ENCODE assay signal across 18 mouse cellular contexts in genomic region chr10:86824093-86824492, GRCm38 (mm10). TPM values are rescaled to one million over a fixed set of nuclear protein-coding genes. Genes with fewer than 3 reads are reported as not detected.
DNase-seq lines count a peak whose midpoint lies in the region; ATAC-seq and TF ChIP-seq lines count a peak whose summit lies in the region.
"Had no signal": no experiment of that assay in that cellular context is flagged by ENCODE, and none has a peak within 500 bp of the region (broad histone marks: within the 10 kb centered on the region; RNA-seq: fewer than 3 reads in every experiment).

No protein-coding gene starts in this region.

- no peaks in the 10 kb centered on the region for H3K27me3 ChIP-seq in heart, adult 2 months (ENCODE audit: control insufficient read depth, insufficient read depth, low read length)
- no peaks in the 10 kb centered on the region for H3K27me3 ChIP-seq in heart, embryonic 10.5 days (ENCODE audit: insufficient read depth, poor library complexity, severe bottlenecking)
- H3K27me3 ChIP-seq in lung, embryonic 14.5 days (ENCODE audit: insufficient read depth, low read length) = no peaks in the 10 kb centered on the region
- no peaks in the 10 kb centered on the region for H3K27me3 ChIP-seq in ES-Bruce4 (ENCODE audit: control insufficient read depth, insufficient read depth, low read length, poor library complexity, severe bottlenecking)
- H3K27me3 ChIP-seq: liver, embryonic 12.5 days had no signal

- H3K79me2 ChIP-seq in heart, adult 2 months (replicated peaks; ENCODE audit: control insufficient read depth, insufficient read depth, low read length) = no peaks in the 10 kb centered on the region

- 90% methylated on average over 6 of the region's 6 CpGs for WGBS in heart, adult 2 months
- 85% methylated on average over 6 of the region's 6 CpGs for WGBS in heart, embryonic 10.5 days
- 80% methylated on average over 6 of the region's 6 CpGs for WGBS in lung, embryonic 14.5 days

- TF ChIP-seq CTCF in heart, adult 2 months (IDR thresholded peaks at IDR 0.05) = peak; percentile 50
- TF ChIP-seq CTCF in lung, embryonic 14.5 days (IDR thresholded peaks at IDR 0.05; ENCODE audit: low read depth) = peak; percentile 3; the same call in 1 of the 2 replicates
- peak; percentile 22 for TF ChIP-seq CTCF in ES-Bruce4 (IDR thresholded peaks at IDR 0.05; ENCODE audit: low read depth, low read length)

- H3K4me3 ChIP-seq in heart, adult 2 months = no peak overlapping the region
- no peak overlapping the region for H3K4me3 ChIP-seq in heart, embryonic 10.5 days
- H3K4me3 ChIP-seq in lung, embryonic 14.5 days (ENCODE audit: low read depth, low read length) = no peak overlapping the region
- no peak overlapping the region for H3K4me3 ChIP-seq in ES-Bruce4 (ENCODE audit: low read depth, low read length)
- H3K4me3 ChIP-seq: liver, embryonic 12.5 days; midbrain, embryonic 10.5 days had no signal

- ATAC-seq in lung, embryonic 14.5 days (ENCODE audit: insufficient read depth) = no peak
- ATAC-seq: forebrain, postnatal 0 days; liver, embryonic 12.5 days had no signal

- no peak overlapping the region for H3K27ac ChIP-seq in heart, adult 2 months
- no peak overlapping the region for H3K27ac ChIP-seq in heart, embryonic 10.5 days
- H3K27ac ChIP-seq in lung, embryonic 14.5 days (ENCODE audit: low read depth) = no peak overlapping the region
- no peak overlapping the region for H3K27ac ChIP-seq in ES-Bruce4 (ENCODE audit: insufficient read depth, low read length)
- H3K27ac ChIP-seq: liver, embryonic 12.5 days; midbrain, embryonic 10.5 days had no signal

- H3K4me1 ChIP-seq in heart, adult 2 months (ENCODE audit: control insufficient read depth, insufficient read depth, low read length) = peaks cover 4% of the 10 kb centered on the region
- peaks cover 21% of the 10 kb centered on the region for H3K4me1 ChIP-seq in heart, embryonic 10.5 days
- no peaks in the 10 kb centered on the region for H3K4me1 ChIP-seq in lung, embryonic 14.5 days (ENCODE audit: insufficient read depth)
- H3K4me1 ChIP-seq in ES-Bruce4 (ENCODE audit: control insufficient read depth, insufficient read depth, low read length) = no peaks in the 10 kb centered on the region

- intact Hi-C loops in heart, adult 2 months (cut with DNase I) = no loop called here

- TF ChIP-seq EP300 in heart, adult 2 months (IDR thresholded peaks at IDR 0.05; ENCODE audit: insufficient read depth, low read depth, low read length) = no peak
- TF ChIP-seq EP300 in ES-Bruce4 (IDR thresholded peaks at IDR 0.05; ENCODE audit: insufficient read depth, low read depth, low read length) = no peak

- no peak for TF ChIP-seq POLR2A in heart, adult 2 months (IDR thresholded peaks at IDR 0.05; ENCODE audit: insufficient read depth, low read depth, low read length)
- TF ChIP-seq POLR2A in ES-Bruce4 (IDR thresholded peaks at IDR 0.05; ENCODE audit: insufficient read depth, low read length) = no peak

- H3K36me3 ChIP-seq in heart, adult 2 months (ENCODE audit: control insufficient read depth, insufficient read depth, low read length) = peaks cover 3% of the 10 kb centered on the region; the same call in 1 of the 2 replicates
- H3K36me3 ChIP-seq in heart, embryonic 10.5 days = peaks cover 41% of the 10 kb centered on the region
- H3K36me3 ChIP-seq in lung, embryonic 14.5 days (ENCODE audit: insufficient read depth) = peaks cover 16% of the 10 kb centered on the region; the same call in 1 of the 2 replicates
- no peaks in the 10 kb centered on the region; the same call in 1 of the 2 replicates for H3K36me3 ChIP-seq in ES-Bruce4 (ENCODE audit: control insufficient read depth, insufficient read depth, low read length, poor library complexity, severe bottlenecking)

- no peak overlapping the region for H3K4me2 ChIP-seq in lung, embryonic 14.5 days
- H3K4me2 ChIP-seq: liver, embryonic 12.5 days had no signal

- DNase-seq in heart, adult 2 months = no peak
- DNase-seq in heart, embryonic 10.5 days (ENCODE audit: low spot score) = no peak
- no peak for DNase-seq in lung, embryonic 14.5 days
- no peak for DNase-seq in lung, postnatal 36 days
- DNase-seq in induced T-regulatory cell, adult 2 months (ENCODE audit: low read depth) = peak; percentile 20
- no peak for DNase-seq in urinary bladder, adult 18-20 months (ENCODE audit: low spot score in 2 of 2)
- no peak for DNase-seq in embryo, embryonic 10.5 days (ENCODE audit: low spot score)
- DNase-seq: adrenal gland, adult 2 months; cerebellum, adult 9-11 months; forebrain, postnatal 0 days; gastrocnemius, postnatal 14 days; heart, postnatal 14 days; layer of hippocampus, adult 9-11 months; lung, postnatal 10 days; thymus, postnatal 25 days had no signal

- H3K9me3 ChIP-seq in heart, embryonic 10.5 days = no peaks in the 10 kb centered on the region
- no peaks in the 10 kb centered on the region for H3K9me3 ChIP-seq in lung, embryonic 14.5 days (ENCODE audit: low read depth, low read length)
- no peaks in the 10 kb centered on the region for H3K9me3 ChIP-seq in ES-Bruce4 (replicated peaks; ENCODE audit: control insufficient read depth, insufficient read depth, low read length, poor library complexity, severe bottlenecking)

- no peak overlapping the region for H3K9ac ChIP-seq in heart, adult 2 months (ENCODE audit: low read depth, low read length)
- H3K9ac ChIP-seq in lung, embryonic 14.5 days = no peak overlapping the region
- no peak overlapping the region for H3K9ac ChIP-seq in ES-Bruce4 (ENCODE audit: low read depth, poor library complexity, severe bottlenecking)
- H3K9ac ChIP-seq: forebrain, postnatal 0 days; liver, embryonic 12.5 days had no signal

RNA-seq across cellular contexts. Expression of gene Nt5dc3, which starts 45.3 kb away (rescaled TPM):
- total RNA-seq in heart, adult 2 months (2021) = 10 to 100 TPM; 33.9 to 36.6 TPM
- polyA plus RNA-seq in heart, adult 2 months (2012; rRNA removed) = 25.3 and 45.6 TPM in 2 replicates
- polyA plus RNA-seq in heart, embryonic 10.5 days (2016; fragmentation: Nextera tagmentation; extraction: Ambion mirVana) = 1.4 and 1.6 TPM in 2 replicates
- polyA plus RNA-seq in lung, embryonic 14.5 days (2014; fragmentation: Nextera tagmentation; extraction: Ambion mirVana) = 1.5 and 1.9 TPM in 2 replicates
- 8.2 and 8.8 TPM in 2 replicates for polyA plus RNA-seq in ES-Bruce4 (2011; ENCODE audit: insufficient read depth, insufficient read length, low read depth, missing spikeins)
